Mouse (Mus musculus): ENCODE results near the gene Slc15a2. TPM values are rescaled to one million over a fixed set of nuclear protein-coding genes. Genes with fewer than 3 reads are reported as not detected.

Gene Slc15a2
- polyA plus RNA-seq, 1 experiment from 2014 or later, result 3.7 TPM

DNA sequence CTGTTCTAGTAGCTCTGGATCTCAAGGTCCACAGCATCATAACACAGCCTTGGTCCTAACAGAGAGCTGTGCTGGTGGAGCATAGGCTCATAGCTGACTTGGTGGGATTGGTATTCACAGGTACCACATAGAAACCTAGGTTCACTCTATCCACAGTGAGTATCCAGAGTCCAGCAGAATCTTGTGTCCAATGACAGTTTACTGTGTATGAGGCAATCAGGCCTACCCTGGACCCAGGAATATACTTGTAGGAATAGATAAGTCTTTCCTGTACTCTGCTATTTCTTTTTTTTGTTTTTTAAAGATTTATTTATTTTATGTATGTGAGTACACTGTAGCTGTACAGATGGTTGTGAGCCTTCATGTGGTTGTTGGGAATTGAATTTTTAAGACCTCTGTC lies 32.2 kb upstream of the Slc15a2 start:
- ATAC-seq (ENCODE audit: low FRiP score) (no peak; the same call in 1 of the 2 replicates), DNase-seq (ENCODE audit: low spot score) (no peak)
- Histone ChIP-seq H3K9ac (ENCODE audit: low read depth, low read length) (no peak overlapping the region), H3K4me1 (replicated peaks; ENCODE audit: control insufficient read depth, insufficient read depth, low read length) (no peaks in the 10 kb centered on the region), H3K4me3 (ENCODE audit: low read depth, low read length) (no peak overlapping the region), H3K9me3 (ENCODE audit: control insufficient read depth, low read length) (no peaks in the 10 kb centered on the region), H3K4me2 (replicated peaks; ENCODE audit: low read depth, low read length) (no peak overlapping the region), H3K27ac (ENCODE audit: low read depth, low read length) (no peak overlapping the region), H3K27me3 (ENCODE audit: control insufficient read depth, insufficient read depth, low read length) (no peaks in the 10 kb centered on the region), H3K36me3 (ENCODE audit: control insufficient read depth, insufficient read depth, low read length) (no peaks in the 10 kb centered on the region)

DNA sequence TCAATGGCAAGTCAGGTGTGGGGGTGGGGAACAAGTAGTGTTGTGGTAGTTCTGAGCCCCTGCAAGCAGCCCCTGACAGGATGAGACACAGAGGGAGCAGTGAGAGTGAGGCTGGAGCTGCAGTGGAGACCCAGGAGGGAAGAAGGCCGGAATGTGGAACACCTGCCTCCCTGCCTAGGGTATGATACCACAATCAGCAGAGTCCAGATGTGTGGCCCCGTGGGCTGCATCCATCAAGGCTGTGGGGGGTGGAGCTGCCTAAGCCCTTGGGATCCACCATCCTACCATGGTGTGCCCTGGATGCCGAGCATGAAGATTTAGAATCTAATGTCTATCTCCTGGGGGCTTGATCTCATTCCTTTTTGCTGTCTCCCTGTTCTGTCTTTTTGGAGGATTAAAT lies 28.9 kb upstream of the Slc15a2 start:
- H3K27me3 ChIP-seq (ENCODE audit: control insufficient read depth, insufficient read depth, low read length), result no peaks in the 10 kb centered on the region
- no peak overlapping the region for H3K4me3 ChIP-seq (ENCODE audit: low read depth, low read length)
- no peak overlapping the region for H3K4me2 ChIP-seq (replicated peaks; ENCODE audit: low read depth, low read length)
- no peak overlapping the region for H3K27ac ChIP-seq (ENCODE audit: low read depth, low read length)
- H3K9me3 ChIP-seq (ENCODE audit: control insufficient read depth, low read length), result no peaks in the 10 kb centered on the region
- ATAC-seq (ENCODE audit: low FRiP score) (no peak), DNase-seq (ENCODE audit: low spot score) (no peak)
- no peak overlapping the region for H3K9ac ChIP-seq (ENCODE audit: low read depth, low read length)
- WGBS, result 62% methylated on average over 3 of the region's 3 CpGs
- H3K4me1 ChIP-seq (replicated peaks; ENCODE audit: control insufficient read depth, insufficient read depth, low read length), result no peaks in the 10 kb centered on the region
- H3K36me3 ChIP-seq (ENCODE audit: control insufficient read depth, insufficient read depth, low read length), result no peaks in the 10 kb centered on the region

DNA sequence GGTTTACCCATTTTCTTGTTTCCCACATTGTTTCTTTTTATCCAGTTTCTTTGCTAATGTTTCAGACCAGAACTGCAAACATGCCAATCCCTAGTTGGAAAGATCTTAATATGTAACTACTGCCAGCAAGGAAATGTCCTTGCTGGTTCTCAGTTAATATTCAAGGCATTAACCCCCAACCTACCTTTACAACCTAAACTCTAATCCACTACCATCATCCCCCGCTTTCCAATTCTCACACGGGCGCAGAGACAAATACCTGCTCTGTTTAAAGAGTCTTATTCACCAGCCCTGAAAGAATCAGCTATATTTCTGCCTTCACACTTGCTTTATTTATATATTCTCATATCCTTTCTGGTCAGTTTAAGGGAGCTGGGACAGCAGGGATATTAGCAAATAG lies 23.9 kb upstream of the Slc15a2 start:
- Histone ChIP-seq H3K36me3 (ENCODE audit: control insufficient read depth, insufficient read depth, low read length) (no peaks in the 10 kb centered on the region), H3K9ac (ENCODE audit: low read depth, low read length) (no peak overlapping the region), H3K27ac (ENCODE audit: low read depth, low read length) (no peak overlapping the region), H3K4me1 (replicated peaks; ENCODE audit: control insufficient read depth, insufficient read depth, low read length) (no peaks in the 10 kb centered on the region), H3K4me2 (replicated peaks; ENCODE audit: low read depth, low read length) (no peak overlapping the region), H3K9me3 (ENCODE audit: control insufficient read depth, low read length) (no peaks in the 10 kb centered on the region), H3K4me3 (ENCODE audit: low read depth, low read length) (no peak overlapping the region), H3K27me3 (ENCODE audit: control insufficient read depth, insufficient read depth, low read length) (no peaks in the 10 kb centered on the region)
- 86% methylated on average over 3 of the region's 3 CpGs for WGBS
- no peak for DNase-seq (ENCODE audit: low spot score)
- no peak for ATAC-seq (ENCODE audit: low FRiP score)

DNA sequence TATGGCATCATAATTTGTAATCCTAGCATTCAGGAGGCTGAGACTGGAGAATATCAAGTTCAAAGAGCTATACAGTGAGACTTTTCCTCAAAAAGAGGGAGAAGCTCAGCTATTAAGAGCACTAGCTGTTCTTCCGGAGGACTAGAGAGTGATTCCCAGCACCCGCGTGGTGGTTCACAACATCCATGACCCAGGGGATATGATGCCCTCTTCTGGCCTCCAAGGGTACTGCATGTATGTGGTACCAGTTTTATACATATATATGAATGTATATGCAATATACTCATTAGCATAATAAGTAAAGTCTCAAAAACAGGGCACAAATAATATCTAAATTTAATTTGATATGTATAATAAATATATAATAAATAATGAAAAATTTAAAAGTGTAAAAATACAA lies 17.6 kb upstream of the Slc15a2 start:
- H3K4me1 ChIP-seq (replicated peaks; ENCODE audit: control insufficient read depth, insufficient read depth, low read length), result no peaks in the 10 kb centered on the region
- ATAC-seq (ENCODE audit: low FRiP score) (no peak), DNase-seq (ENCODE audit: low spot score) (no peak)
- no peaks in the 10 kb centered on the region for H3K9me3 ChIP-seq (ENCODE audit: control insufficient read depth, low read length)
- WGBS, result 87% methylated on average over 3 of the region's 3 CpGs
- H3K27ac ChIP-seq (ENCODE audit: low read depth, low read length), result no peak overlapping the region
- H3K9ac ChIP-seq (ENCODE audit: low read depth, low read length), result no peak overlapping the region
- no peak overlapping the region for H3K4me2 ChIP-seq (replicated peaks; ENCODE audit: low read depth, low read length)
- H3K4me3 ChIP-seq (ENCODE audit: low read depth, low read length), result no peak overlapping the region
- no peaks in the 10 kb centered on the region for H3K36me3 ChIP-seq (ENCODE audit: control insufficient read depth, insufficient read depth, low read length)
- H3K27me3 ChIP-seq (ENCODE audit: control insufficient read depth, insufficient read depth, low read length), result no peaks in the 10 kb centered on the region

DNA sequence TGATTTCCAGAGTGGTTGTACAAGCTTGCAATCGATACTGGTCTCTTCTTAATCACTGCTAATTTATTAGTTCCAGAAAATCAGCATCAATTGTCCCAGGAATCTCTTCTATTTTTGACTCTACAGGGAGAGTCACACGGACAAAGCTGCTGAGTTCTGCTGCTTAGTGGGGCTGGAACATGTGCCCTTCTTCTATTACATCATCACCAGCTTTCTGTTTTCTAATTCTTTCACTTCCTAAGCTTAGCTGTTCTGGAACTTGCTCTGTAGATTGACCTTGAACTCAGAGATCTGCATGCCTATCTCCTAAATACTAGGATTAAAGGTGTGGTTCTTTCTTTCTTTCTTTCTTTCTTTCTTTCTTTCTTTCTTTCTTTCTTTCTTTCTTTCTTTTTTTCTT lies 13.6 kb upstream of the Slc15a2 start:
- H3K4me1 ChIP-seq (replicated peaks; ENCODE audit: control insufficient read depth, insufficient read depth, low read length), result no peaks in the 10 kb centered on the region
- ATAC-seq (ENCODE audit: low FRiP score) (no peak), DNase-seq (ENCODE audit: low spot score) (no peak)
- no peaks in the 10 kb centered on the region for H3K27me3 ChIP-seq (ENCODE audit: control insufficient read depth, insufficient read depth, low read length)
- H3K9ac ChIP-seq (ENCODE audit: low read depth, low read length), result no peak overlapping the region
- no peak overlapping the region for H3K4me2 ChIP-seq (replicated peaks; ENCODE audit: low read depth, low read length)
- no peak overlapping the region for H3K4me3 ChIP-seq (ENCODE audit: low read depth, low read length)
- H3K36me3 ChIP-seq (ENCODE audit: control insufficient read depth, insufficient read depth, low read length), result no peaks in the 10 kb centered on the region
- no peak overlapping the region for H3K27ac ChIP-seq (ENCODE audit: low read depth, low read length)
- no peaks in the 10 kb centered on the region for H3K9me3 ChIP-seq (ENCODE audit: control insufficient read depth, low read length)
- 86% methylated on average over 2 of the region's 2 CpGs for WGBS

DNA sequence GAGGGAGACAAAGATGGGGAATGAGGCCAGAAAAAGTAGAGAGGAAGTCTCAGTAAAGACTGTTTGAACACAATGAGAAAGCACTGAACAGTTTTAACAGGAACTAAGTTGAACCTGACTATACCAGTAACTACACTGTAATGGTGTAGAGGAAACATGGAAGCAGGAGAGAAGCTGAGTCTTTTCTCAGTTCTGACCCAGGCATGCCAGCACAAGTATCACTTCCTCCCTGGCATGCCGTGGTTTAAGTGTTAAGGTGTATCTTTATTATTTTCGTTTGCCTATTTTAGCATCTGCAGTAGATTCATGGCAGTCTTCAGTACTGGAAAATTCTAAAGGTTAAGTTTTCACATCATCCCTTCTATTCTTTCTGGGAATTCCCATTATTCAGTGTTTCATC lies 10.2 kb upstream of the Slc15a2 start:
- ATAC-seq (ENCODE audit: low FRiP score) (no peak), DNase-seq (ENCODE audit: low spot score) (no peak)
- H3K27ac ChIP-seq (ENCODE audit: low read depth, low read length), result no peak overlapping the region
- no peak overlapping the region for H3K4me2 ChIP-seq (replicated peaks; ENCODE audit: low read depth, low read length)
- no peaks in the 10 kb centered on the region for H3K9me3 ChIP-seq (ENCODE audit: control insufficient read depth, low read length)
- no peaks in the 10 kb centered on the region for H3K36me3 ChIP-seq (ENCODE audit: control insufficient read depth, insufficient read depth, low read length)
- no peak overlapping the region for H3K9ac ChIP-seq (ENCODE audit: low read depth, low read length)
- no peaks in the 10 kb centered on the region for H3K27me3 ChIP-seq (ENCODE audit: control insufficient read depth, insufficient read depth, low read length)
- WGBS, result 84% methylated on average over 2 of the region's 2 CpGs
- no peak overlapping the region for H3K4me3 ChIP-seq (ENCODE audit: low read depth, low read length)
- no peaks in the 10 kb centered on the region for H3K4me1 ChIP-seq (replicated peaks; ENCODE audit: control insufficient read depth, insufficient read depth, low read length)

DNA sequence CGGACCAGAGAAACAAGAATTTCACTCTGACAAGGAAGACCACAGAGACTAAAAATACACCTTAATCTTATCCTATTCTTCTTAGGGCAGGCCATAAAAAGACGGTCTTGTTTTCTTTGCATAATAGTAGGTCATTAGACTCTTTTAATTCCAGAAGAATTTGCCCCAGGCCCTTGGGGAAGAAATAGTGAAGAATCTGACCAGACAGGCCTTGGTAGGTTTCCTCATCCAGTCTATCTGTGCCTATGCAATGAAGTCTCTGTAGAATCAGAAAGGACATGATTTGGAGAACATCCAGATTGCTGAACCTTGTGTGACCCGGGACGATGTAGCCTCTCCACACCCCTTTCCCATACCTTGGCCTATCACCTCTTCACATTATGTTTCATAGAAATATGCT lies 5.4 kb upstream of the Slc15a2 start:
- no peaks in the 10 kb centered on the region for H3K4me1 ChIP-seq (replicated peaks; ENCODE audit: control insufficient read depth, insufficient read depth, low read length)
- no peak overlapping the region for H3K4me2 ChIP-seq (replicated peaks; ENCODE audit: low read depth, low read length)
- no peak overlapping the region for H3K9ac ChIP-seq (ENCODE audit: low read depth, low read length)
- no peak overlapping the region for H3K4me3 ChIP-seq (ENCODE audit: low read depth, low read length)
- no peak for DNase-seq (ENCODE audit: low spot score)
- no peaks in the 10 kb centered on the region for H3K9me3 ChIP-seq (ENCODE audit: control insufficient read depth, low read length)
- H3K27ac ChIP-seq (ENCODE audit: low read depth, low read length), result no peak overlapping the region
- H3K36me3 ChIP-seq (ENCODE audit: control insufficient read depth, insufficient read depth, low read length), result no peaks in the 10 kb centered on the region
- H3K27me3 ChIP-seq (ENCODE audit: control insufficient read depth, insufficient read depth, low read length), result no peaks in the 10 kb centered on the region
- WGBS, result 90% methylated on average over 4 of the region's 4 CpGs
- ATAC-seq (ENCODE audit: low FRiP score), result no peak

DNA sequence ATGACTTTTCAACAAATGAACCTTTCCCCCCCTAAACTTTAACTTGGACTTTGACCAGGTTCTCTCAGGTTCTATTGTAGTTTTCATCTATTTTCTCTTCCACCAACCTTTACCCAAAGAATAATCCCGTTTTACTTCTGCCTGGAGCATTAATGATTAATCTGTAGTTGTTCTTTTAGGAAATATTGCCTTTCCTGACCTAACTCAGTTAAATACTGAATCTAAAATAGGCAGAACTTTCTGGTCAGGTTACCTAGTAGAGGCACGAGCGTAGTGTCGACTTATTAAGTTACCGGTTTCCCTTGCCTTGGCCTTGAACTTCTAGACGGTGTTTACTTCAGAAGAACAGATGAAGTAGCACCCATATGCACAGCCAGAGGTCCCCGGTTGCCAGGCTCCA lies 1.7 kb upstream of the Slc15a2 start:
- no peak for ATAC-seq (ENCODE audit: low FRiP score)
- WGBS, result 92% methylated on average over 7 of the region's 7 CpGs

DNA sequence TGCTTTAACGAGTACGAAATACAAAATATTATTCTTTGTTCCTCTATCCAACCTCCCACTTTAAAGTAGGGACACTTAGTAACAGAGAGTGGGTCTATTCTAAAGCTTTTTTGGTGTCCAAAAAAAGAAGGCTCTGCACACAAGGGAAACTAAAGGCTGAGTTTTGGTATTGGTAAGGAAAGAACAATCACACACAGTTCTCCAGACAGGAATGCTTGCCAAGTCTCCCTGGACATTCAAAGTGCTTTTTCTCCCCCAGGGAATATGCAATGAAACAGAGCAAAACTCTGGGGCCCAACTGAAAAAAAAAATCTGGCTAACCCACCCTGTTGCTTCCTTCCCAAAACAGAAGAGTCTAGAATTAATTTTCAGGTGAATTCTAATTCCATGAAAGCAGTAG lies 616 bp downstream of the Slc15a2 start:
- Histone ChIP-seq H3K27me3 (ENCODE audit: control insufficient read depth, insufficient read depth, low read length) (no peaks in the 10 kb centered on the region), H3K4me3 (ENCODE audit: low read depth, low read length) (no peak overlapping the region), H3K36me3 (ENCODE audit: control insufficient read depth, insufficient read depth, low read length) (no peaks in the 10 kb centered on the region), H3K27ac (ENCODE audit: low read depth, low read length) (no peak overlapping the region), H3K4me2 (replicated peaks; ENCODE audit: low read depth, low read length) (no peak overlapping the region), H3K4me1 (replicated peaks; ENCODE audit: control insufficient read depth, insufficient read depth, low read length) (no peaks in the 10 kb centered on the region), H3K9me3 (ENCODE audit: control insufficient read depth, low read length) (no peaks in the 10 kb centered on the region), H3K9ac (ENCODE audit: low read depth, low read length) (no peak overlapping the region)
- ATAC-seq (ENCODE audit: low FRiP score) (no peak), DNase-seq (ENCODE audit: low spot score) (no peak)
- WGBS, result 97% methylated on average over 2 of the region's 2 CpGs

More for the DNA sequence above, 1.7 kb upstream of the Slc15a2 start:
- DNase-seq (ENCODE audit: low spot score), result no peak
- Histone ChIP-seq H3K4me1 (replicated peaks; ENCODE audit: control insufficient read depth, insufficient read depth, low read length) (no peaks in the 10 kb centered on the region), H3K4me3 (ENCODE audit: low read depth, low read length) (no peak overlapping the region), H3K27ac (ENCODE audit: low read depth, low read length) (no peak overlapping the region), H3K4me2 (replicated peaks; ENCODE audit: low read depth, low read length) (no peak overlapping the region), H3K9me3 (ENCODE audit: control insufficient read depth, low read length) (no peaks in the 10 kb centered on the region), H3K36me3 (ENCODE audit: control insufficient read depth, insufficient read depth, low read length) (no peaks in the 10 kb centered on the region), H3K9ac (ENCODE audit: low read depth, low read length) (no peak overlapping the region), H3K27me3 (ENCODE audit: control insufficient read depth, insufficient read depth, low read length) (no peaks in the 10 kb centered on the region)

Data from hindbrain, embryonic 11.5 days (tissue).